Mouse (Mus musculus): ENCODE results near the gene Bcl2. TPM values are rescaled to one million over a fixed set of nuclear protein-coding genes. Genes with fewer than 3 reads are reported as not detected.
"Not testable (repeated sequence)": the region's sequence is repeated elsewhere in the genome, so short reads cannot be mapped to it uniquely, and the experiment has no call there.

Bcl2 gene
- polyA plus RNA-seq, 1 experiment from 2014 or later = 26.7 TPM

DNA sequence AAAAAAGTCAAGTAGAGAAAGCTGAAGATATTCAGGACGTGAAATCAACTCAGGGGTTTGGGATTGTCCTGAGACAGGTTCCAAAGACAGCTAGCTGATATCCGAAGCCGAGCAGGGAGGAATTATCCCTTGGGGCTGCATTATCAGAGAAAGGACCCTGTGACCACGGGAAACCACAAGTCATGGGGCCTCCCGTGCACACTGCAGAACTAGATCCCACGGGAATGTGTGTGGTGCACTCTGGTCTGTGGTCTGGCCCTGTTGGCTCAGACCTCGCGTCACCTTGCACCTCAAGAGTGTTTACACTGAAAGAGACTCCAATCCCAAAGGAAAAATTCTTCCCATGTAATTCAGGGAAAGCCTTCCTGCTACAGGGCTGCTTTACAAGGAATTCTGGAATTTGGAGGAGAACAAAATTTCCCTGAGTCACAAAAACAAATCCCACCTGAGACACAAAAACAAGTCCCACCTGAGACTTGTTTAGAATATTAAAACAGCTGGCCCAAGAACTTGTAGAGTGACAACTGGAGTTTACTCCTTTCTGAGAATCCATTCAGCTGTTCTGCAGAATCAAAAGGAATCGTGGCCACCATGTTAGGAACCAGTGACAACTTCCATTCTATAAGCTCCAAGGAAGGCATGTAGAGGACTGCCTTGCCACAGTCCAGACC, 158.4 kb downstream of the Bcl2 start:
- no peak overlapping the region for H3K4me2 ChIP-seq
- H3K4me1 ChIP-seq = peaks cover 41% of the 10 kb centered on the region
- H3K27me3 ChIP-seq = no peaks in the 10 kb centered on the region
- H3K9ac ChIP-seq = no peak overlapping the region
- H3K9me3 ChIP-seq (replicated peaks) = no peaks in the 10 kb centered on the region
- no peak for ATAC-seq (replicated peaks; ENCODE audit: low FRiP score)
- H3K4me3 ChIP-seq (replicated peaks) = no peak overlapping the region
- no peak overlapping the region for H3K27ac ChIP-seq
- 63% methylated on average over 9 of the region's 9 CpGs for WGBS
- H3K36me3 ChIP-seq = no peaks in the 10 kb centered on the region

DNA sequence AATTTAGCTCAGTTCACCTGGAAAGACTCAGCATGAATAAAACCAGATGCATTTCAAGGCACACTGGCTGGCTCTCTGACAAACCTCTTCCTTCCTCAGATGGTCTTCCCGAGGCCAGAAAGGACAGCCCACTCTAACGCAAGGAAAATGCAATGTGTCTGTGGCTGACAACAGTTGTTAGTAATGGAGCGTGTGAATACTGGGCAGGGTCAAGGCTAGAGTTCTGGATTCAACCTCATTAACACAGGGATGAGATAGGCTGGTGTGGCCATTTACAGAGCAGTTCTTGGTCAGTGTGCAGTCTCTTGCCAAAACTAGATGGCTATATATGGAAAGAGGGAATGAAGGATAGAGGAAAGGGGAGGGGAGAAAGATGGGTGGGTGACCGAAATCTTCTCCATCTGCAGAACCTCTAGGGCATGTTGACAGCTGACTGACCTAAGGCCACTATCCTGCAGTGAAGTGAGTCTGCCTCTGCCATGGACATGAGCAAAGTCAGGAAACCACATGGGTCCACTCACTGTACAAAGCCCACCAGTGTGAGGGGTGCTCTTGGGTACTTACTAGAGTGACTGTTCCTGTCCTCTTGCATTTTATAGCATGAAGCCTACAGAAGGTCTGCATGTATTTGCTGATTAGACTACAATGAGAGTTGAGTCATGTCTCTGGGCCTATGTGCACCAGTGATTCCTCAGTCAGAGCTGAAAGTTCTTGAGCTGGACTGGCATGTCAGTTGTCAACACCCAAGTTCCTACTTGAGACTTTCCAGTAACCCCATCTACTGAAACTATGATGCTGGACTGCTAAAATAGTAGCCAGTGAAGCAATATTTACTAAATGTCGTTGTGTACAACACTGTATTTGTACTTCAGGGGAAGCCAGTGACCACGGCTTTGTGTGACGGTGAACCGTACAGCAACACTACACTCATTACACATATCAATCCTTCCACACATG, 159.9 kb downstream of the Bcl2 start:
- Histone ChIP-seq H3K27me3 (no peaks in the 10 kb centered on the region), H3K4me3 (replicated peaks) (no peak overlapping the region), H3K36me3 (no peaks in the 10 kb centered on the region), H3K9ac (no peak overlapping the region), H3K4me1 (peaks cover 43% of the 10 kb centered on the region), H3K9me3 (replicated peaks) (no peaks in the 10 kb centered on the region), H3K4me2 (no peak overlapping the region), H3K27ac (peak overlapping the region; percentile 19; the same call in 1 of the 2 replicates)
- whole genome bisulfite sequencing = 75% methylated on average over 8 of the region's 8 CpGs
- ATAC-seq (replicated peaks; ENCODE audit: low FRiP score) = no peak

DNA sequence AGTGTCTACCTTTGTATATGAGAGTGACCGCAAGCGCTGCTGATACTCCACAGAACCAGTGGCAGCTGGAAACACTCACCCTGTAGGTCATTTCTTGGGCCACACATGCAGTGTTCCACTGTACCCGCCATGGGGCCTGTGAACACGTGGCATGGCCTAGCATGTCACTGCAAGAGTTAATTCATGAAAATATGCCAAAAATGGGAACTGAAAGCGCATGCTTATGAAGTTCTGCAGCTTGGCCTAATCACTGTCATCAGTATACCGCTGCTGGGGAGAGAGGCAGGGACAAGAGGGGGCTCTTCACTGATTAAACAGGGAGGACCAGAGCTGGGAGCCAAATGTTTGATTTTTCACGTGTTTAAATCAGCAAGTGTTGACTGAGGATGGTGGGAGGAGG, 161.2 kb downstream of the Bcl2 start:
- H3K4me1 ChIP-seq = peaks cover 44% of the 10 kb centered on the region
- no peak overlapping the region for H3K9ac ChIP-seq
- H3K4me2 ChIP-seq = no peak overlapping the region
- no peaks in the 10 kb centered on the region for H3K27me3 ChIP-seq
- 66% methylated on average over 7 of the region's 7 CpGs for WGBS
- H3K9me3 ChIP-seq (replicated peaks) = no peaks in the 10 kb centered on the region
- 0 out of 2 replicates have a peak, but pooled peaks have one; percentile 31 for ATAC-seq (replicated peaks; ENCODE audit: low FRiP score)
- no peak overlapping the region for H3K4me3 ChIP-seq (replicated peaks)
- H3K27ac ChIP-seq = peak overlapping the region; percentile 37; the same call in 1 of the 2 replicates
- no peaks in the 10 kb centered on the region for H3K36me3 ChIP-seq

DNA sequence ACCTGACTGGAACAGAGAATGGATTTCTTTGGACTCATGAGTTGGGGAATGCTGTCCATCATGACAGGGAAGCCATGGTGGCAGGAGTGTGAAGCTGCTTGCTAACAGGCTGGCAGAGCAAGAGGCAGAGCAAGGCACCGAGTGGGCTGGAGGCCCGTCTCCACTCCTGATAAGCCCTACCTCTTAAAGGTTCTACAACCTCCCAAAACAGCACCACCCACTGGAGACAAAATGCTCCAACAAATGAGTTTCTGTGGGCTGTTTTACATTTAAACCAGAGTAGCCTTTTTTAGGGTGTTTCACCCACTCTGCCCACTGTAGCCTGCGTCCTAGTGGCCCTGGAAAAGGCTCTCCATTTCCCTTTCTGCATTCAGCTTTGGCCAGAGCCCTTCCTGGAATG, 163.5 kb downstream of the Bcl2 start:
- peaks cover 43% of the 10 kb centered on the region for H3K4me1 ChIP-seq
- H3K9ac ChIP-seq = no peak overlapping the region
- no peaks in the 10 kb centered on the region for H3K27me3 ChIP-seq
- ATAC-seq (replicated peaks; ENCODE audit: low FRiP score) = no peak
- 93% methylated on average over 3 of the region's 3 CpGs for WGBS
- H3K36me3 ChIP-seq = no peaks in the 10 kb centered on the region
- no peaks in the 10 kb centered on the region for H3K9me3 ChIP-seq (replicated peaks)
- peak overlapping the region; percentile 57; the same call in 1 of the 2 replicates for H3K27ac ChIP-seq
- no peak overlapping the region for H3K4me2 ChIP-seq
- H3K4me3 ChIP-seq (replicated peaks) = no peak overlapping the region

DNA sequence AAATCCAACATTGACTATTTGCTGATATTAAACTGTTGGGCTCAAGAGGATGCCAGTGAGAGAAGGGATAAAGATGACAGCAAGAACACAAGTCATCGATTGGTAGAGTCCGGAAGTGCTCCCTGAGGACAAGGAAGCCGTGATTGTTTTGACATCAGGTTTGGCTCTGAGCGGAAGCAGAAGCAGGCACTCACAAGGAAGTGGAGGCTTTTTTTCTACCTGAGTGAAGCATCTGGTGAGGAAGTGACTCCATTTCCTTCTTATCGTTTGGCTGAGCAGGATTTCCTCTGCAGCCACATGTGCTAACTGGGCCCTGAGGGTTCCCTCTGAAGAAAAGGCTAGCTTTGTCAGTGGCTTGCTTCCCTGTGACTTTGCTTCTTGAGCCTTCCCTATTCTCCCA, 165.0 kb downstream of the Bcl2 start:
- no peak; the same call in 1 of the 2 replicates for ATAC-seq (replicated peaks; ENCODE audit: low FRiP score)
- no peaks in the 10 kb centered on the region for H3K9me3 ChIP-seq (replicated peaks)
- no peaks in the 10 kb centered on the region for H3K36me3 ChIP-seq
- H3K9ac ChIP-seq = no peak overlapping the region
- no peak overlapping the region for H3K4me2 ChIP-seq
- no peaks in the 10 kb centered on the region for H3K27me3 ChIP-seq
- peaks cover 32% of the 10 kb centered on the region for H3K4me1 ChIP-seq
- no peak overlapping the region for H3K4me3 ChIP-seq (replicated peaks)
- peak overlapping the region; percentile 57 for H3K27ac ChIP-seq
- 68% methylated on average over 5 of the region's 5 CpGs for WGBS

DNA sequence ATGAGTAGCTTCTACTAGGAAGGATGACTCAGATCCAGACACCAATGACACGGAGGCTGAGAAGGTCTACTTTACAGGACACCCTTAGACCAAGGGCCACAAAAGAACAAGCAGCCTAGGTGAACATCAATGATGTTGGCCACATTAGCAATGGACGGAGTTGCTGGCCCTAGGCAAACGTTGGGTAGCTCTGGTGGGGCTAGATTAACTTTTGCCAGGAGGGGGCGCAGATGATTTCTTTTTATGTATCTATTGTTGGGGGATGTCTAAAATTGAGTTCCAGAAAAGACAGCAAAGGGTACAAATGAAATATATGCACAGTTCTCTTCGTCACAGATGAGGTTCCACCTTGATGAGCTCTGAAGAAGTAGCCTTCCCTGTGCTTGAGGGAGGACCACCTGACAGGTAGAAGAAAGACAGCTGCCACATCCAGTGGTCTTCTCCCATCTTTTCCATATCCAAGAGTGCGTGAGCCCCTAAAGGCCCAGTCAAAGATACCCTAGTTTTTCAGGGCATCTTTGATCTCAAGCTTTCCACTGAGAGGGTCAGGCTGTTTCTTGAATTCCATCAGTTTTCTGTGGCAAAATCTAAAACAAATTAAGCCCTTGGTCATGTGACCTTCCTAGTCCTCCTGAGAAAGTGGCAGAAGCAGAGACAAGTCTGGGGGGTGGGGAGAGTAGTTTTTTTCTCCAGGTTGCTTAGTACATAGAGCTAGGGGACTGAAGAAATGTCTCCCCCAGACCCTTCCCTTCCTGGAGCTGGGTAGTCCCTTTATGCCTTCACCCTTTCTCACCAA, 169.1 kb downstream of the Bcl2 start:
- WGBS = 62% methylated on average over 6 of the region's 6 CpGs
- Histone ChIP-seq H3K36me3 (0 out of 2 replicates have a peak, but pooled peaks cover 4% of the 10 kb centered on the region), H3K4me1 (peaks cover 21% of the 10 kb centered on the region), H3K4me2 (no peak overlapping the region), H3K27me3 (no peaks in the 10 kb centered on the region), H3K9ac (no peak overlapping the region), H3K9me3 (replicated peaks) (no peaks in the 10 kb centered on the region), H3K4me3 (replicated peaks) (no peak overlapping the region), H3K27ac (no peak overlapping the region)
- ATAC-seq (replicated peaks; ENCODE audit: low FRiP score) = no peak

DNA sequence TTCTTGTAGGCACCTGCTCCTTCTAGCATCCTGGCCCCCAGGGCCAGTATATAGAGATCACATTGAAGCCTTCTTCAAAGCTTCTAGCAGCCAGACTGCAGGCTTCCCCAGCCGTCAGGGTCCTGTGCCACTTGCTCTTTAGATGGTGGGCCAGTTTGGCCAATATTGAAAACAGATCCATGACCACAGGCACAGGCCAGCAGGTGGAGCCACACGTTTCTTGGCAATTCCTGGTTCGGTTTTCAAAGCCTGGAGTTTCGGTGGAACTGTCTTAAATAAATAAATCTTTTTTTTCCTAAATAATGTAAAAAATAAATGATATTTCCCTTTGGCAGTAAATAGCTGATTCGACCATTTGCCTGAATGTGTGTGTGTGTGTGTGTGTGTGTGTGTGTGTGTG, 171.3 kb downstream of the Bcl2 start:
- H3K9me3 ChIP-seq (replicated peaks) = no peaks in the 10 kb centered on the region
- H3K27ac ChIP-seq = no peak overlapping the region
- H3K27me3 ChIP-seq = no peaks in the 10 kb centered on the region
- H3K4me1 ChIP-seq = peaks cover 14% of the 10 kb centered on the region
- no peak overlapping the region for H3K4me2 ChIP-seq
- H3K4me3 ChIP-seq (replicated peaks) = no peak overlapping the region
- ATAC-seq (replicated peaks; ENCODE audit: low FRiP score) = no peak
- 44% methylated on average over 5 of the region's 5 CpGs for WGBS
- H3K36me3 ChIP-seq = 0 out of 2 replicates have a peak, but pooled peaks cover 4% of the 10 kb centered on the region
- H3K9ac ChIP-seq = no peak overlapping the region

DNA sequence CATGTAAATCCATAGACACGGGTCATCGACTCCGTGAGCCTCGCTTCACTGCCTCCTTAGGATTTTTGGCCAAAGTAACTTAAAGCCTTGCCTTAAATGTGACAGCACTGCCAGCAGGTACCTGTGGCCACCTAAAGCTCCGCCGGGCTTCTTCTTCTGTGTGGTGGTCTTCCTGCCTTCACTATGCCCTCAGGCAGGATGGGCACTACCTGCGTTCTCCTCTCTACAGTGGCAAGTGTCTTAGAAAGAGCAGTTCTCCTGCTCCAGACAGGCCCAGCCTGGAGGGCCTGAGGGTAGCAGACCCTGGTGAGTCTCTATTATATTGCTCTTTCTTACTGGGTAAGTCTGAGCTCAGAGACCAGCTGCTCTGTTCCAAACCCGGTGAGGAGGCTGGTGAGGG, 172.2 kb downstream of the Bcl2 start:
- WGBS = 76% methylated on average over 8 of the region's 8 CpGs
- Histone ChIP-seq H3K27ac (peak overlapping the region; percentile 54; the same call in 1 of the 2 replicates), H3K4me1 (peaks cover 14% of the 10 kb centered on the region), H3K9ac (no peak overlapping the region), H3K9me3 (replicated peaks) (no peaks in the 10 kb centered on the region), H3K4me2 (no peak overlapping the region), H3K36me3 (0 out of 2 replicates have a peak, but pooled peaks cover 4% of the 10 kb centered on the region), H3K4me3 (replicated peaks) (no peak overlapping the region), H3K27me3 (no peaks in the 10 kb centered on the region)
- peak; percentile 52; the same call in 1 of the 2 replicates for ATAC-seq (replicated peaks; ENCODE audit: low FRiP score)

DNA sequence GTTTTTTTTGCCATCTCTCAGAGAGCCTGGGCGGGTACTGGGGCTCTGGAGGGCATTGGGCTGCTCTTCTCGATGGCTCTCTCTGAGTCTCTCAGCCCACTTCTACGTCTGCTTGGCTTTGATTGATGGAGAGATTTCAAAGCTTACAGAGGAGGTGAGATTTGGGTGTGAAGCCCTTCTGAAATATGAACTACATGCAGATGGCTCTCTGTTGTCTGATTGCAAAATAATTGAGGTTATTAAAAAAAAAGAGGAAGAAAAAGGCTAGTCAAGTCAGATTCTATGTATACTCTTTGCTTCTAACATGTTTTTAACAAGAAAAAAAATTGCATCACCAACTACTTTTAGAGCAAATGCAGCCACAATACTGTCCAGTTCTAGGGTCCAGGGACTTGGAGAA, 173.9 kb downstream of the Bcl2 start:
- Histone ChIP-seq H3K4me3 (replicated peaks) (no peak overlapping the region), H3K9ac (no peak overlapping the region), H3K27ac (no peak overlapping the region), H3K27me3 (no peaks in the 10 kb centered on the region), H3K9me3 (replicated peaks) (no peaks in the 10 kb centered on the region), H3K4me2 (no peak overlapping the region), H3K36me3 (0 out of 2 replicates have a peak, but pooled peaks cover 4% of the 10 kb centered on the region), H3K4me1 (peaks cover 14% of the 10 kb centered on the region)
- 63% methylated on average over 3 of the region's 3 CpGs for WGBS
- no peak for ATAC-seq (replicated peaks; ENCODE audit: low FRiP score)

DNA sequence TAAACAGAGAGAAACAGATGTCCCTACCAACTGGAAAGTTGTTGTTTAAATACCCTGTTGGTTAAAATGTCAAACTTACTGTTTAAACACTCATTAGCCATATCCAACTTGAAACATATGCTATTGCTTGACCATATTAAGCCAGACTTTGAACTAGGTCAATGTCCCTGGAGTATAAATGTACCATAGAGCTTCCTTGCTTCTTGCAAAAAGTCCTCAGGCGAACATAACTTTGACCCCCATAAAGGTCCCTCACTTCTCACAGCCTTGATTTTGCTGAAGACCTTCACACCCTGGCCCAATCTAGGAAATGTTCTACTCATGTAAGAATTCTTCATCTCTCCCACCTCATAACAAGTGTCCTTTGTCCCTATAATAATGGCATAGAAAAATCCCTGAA, 175.0 kb downstream of the Bcl2 start:
- Histone ChIP-seq H3K4me2 (no peak overlapping the region), H3K4me1 (peaks cover 12% of the 10 kb centered on the region), H3K27me3 (no peaks in the 10 kb centered on the region), H3K4me3 (replicated peaks) (no peak overlapping the region), H3K36me3 (0 out of 2 replicates have a peak, but pooled peaks cover 4% of the 10 kb centered on the region), H3K9ac (no peak overlapping the region), H3K27ac (no peak overlapping the region), H3K9me3 (replicated peaks) (no peaks in the 10 kb centered on the region)
- ATAC-seq (replicated peaks; ENCODE audit: low FRiP score) = no peak
- WGBS = 84% methylated on average over 1 of the region's 1 CpGs

DNA sequence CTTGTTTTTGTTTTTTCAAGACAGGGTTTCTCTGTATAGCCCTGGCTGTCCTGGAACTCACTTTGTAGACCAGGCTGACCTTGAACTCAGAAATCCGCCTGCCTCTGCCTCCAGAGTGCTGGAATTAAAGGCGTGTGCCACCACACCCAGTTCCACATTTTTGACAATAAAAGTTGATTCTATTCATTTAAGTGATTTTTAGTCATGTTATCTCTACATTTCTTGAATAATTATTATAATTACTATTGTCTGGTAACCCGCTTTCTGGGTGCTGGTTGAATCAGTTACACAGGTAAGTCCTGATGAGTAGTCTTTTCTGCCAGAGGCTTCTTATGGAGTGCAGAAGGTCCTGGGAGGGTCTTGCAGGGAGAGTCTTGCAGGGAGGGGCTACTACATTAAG, 179.2 kb downstream of the Bcl2 start:
- H3K4me3 ChIP-seq (replicated peaks); H3K27ac ChIP-seq; H3K4me1 ChIP-seq; H3K27me3 ChIP-seq; H3K9me3 ChIP-seq (replicated peaks); ATAC-seq (replicated peaks; ENCODE audit: low FRiP score); H3K4me2 ChIP-seq; H3K9ac ChIP-seq; H3K36me3 ChIP-seq: not testable (repeated sequence)
- WGBS = 90% methylated on average over 3 of the region's 3 CpGs

Data from kidney, embryonic 15.5 days (tissue).